Mouse (Mus musculus) layer of hippocampus, adult 11-12 months (tissue): Measurements from ENCODE around the gene Ulk4.

Experiments used
- DNase-seq: peaks from one replicate; pipeline ENCODE4 v3.0.0; 2022; ENCODE audit warnings: low spot score

Gene Ulk4

GRCm38 (mm10) chr9:121299976-121300570 is 23.1 kb upstream of the Ulk4 start:
- DNase-seq: no peak

- DNase-seq: no peak
These were observed 22.3 kb upstream of the Ulk4 start for GRCm38 (mm10) chr9:121299223-121299755.

DNA sequence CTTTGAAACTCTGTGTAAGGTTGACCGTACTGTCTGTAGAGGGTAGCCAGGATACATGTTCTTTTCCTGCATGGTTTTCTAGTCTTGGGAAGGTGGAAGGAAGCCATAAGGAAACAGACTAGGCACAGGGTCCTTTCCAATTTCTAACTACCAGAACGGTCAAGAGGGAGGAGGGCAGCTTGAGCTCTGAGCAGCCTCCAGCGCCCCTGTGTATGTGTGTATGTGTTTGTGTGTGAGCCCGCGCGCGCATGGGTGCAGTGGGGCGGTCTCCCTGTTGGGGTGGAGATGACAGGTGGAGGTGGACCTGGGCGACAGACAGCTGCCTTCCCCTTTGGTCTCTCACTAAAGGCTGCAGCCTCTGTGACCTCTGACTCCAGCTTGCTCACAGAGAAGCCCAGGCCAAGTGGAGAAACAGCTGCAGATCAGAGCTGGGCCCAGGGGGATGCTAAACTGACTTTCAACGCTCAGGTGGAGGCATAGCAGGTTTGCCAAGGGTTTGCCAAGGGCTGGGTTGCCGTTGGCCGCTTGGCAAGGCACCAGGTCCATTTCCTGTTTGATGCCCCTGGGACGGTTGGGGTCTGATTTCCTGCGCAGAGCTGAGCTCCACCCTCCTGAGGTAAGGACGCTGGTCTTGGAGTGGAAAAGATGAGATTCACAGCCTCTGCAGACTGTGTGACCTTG is 21.6 kb upstream of the Ulk4 start:
- DNase-seq: no peak

DNA sequence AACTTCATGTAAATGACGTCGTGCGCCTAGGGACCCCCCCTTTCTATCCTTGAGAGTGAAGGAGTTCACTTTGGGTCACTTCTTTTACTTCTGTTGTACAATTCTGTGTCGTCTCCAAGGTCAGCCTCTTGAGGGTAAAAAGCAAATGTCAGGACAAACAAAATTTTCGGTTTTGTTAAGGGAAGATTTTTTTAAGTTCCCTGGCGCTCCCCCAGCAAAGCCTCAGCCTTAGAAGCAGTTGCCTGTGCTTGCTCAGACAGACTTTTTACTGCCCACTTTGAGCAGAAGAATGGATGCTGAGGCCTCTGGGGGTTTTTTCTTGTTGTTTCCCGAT is 21.0 kb upstream of the Ulk4 start:
- no peak for DNase-seq

DNA sequence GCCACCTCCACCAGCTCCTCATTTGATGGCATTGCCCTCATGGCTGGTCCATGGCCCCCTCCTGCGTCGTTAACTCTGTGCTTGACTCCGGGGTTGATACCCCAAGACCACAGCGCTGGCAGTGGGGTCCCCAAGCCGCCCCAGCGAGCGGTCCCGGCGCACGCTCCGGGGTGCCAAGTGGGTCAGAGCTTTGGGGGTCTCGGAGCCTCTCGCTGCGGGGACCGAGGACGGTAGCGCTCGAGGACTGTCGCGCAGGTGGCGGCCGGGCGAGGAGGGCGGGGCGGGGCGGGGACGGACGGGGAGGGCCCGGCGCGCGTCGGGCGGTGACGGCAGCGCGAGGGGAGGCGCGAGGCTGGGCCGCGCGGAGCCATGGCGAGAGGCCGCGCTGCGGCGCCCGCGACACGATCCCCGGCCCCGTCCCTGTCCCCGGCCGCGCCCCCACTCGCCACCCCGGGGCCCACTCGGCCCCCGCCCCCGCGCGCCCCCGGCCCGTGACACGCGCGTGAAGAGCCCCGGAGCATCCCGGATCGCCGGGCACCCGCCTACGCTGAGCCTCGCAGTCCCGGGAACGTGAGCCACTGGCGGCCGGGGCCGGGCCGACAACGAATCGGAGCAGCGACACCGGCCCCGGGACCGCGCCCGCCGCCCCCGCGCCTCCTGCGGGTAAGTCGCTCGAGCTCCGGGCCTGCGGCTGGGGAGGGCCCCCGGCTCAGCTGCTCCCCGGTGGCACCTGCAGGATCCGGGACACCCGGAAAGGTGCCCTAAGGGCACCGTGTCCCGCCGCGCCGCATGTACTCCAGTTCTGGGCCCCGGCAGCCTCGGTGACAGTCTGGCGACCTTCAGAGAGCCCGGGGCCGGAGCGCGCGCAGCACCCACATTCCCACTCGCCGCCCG is 20.4 kb upstream of the Ulk4 start, which contains the start of gene Trak1:
Trak1 (plus strand) TSS at position 332 of the 894 bp plus-strand sequence.
- DNase-seq: peak; percentile 48

GRCm38 (mm10) chr9:121295221-121295620 is 18.2 kb upstream of the Ulk4 start:
- no peak for DNase-seq

DNA sequence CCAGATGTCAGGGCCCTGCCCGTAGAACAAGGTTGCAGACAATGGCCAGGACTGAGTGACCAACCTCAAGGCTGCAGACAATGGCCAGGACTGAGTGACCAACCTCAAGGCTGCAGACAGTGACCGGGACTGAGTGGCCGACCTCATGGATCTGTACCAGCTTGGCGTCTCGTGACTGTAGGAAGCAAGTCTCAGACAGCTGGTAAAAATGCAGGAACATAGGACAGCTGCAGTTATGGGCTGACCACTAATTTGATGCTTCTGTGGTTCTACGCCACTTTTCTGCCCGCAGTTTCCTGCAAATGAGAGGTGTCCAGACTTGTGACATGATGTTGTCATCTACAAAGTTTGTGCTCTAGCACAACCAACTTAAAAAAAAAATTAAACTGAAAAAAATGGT is 16.2 kb upstream of the Ulk4 start:
- DNase-seq: no peak

DNA sequence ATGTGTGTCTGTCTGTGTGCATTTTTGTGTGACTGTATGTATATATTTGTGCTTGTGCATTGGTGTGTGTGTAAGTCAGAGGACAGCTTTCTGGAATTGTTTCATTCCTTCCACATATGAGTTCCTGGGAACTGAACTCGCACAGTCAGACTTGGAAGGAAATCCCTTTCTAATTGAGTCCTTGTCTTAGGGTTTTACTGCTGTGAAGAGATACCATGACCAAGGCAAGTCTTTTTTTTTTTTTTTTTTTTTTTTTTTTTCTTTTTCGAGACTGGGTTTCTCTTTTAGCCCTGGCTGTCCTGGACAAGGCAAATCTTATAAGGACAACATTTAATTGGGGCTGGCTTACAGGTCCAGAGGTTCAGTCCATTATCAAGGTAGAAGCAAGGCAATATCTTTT is 14.3 kb upstream of the Ulk4 start:
- no peak for DNase-seq

DNA sequence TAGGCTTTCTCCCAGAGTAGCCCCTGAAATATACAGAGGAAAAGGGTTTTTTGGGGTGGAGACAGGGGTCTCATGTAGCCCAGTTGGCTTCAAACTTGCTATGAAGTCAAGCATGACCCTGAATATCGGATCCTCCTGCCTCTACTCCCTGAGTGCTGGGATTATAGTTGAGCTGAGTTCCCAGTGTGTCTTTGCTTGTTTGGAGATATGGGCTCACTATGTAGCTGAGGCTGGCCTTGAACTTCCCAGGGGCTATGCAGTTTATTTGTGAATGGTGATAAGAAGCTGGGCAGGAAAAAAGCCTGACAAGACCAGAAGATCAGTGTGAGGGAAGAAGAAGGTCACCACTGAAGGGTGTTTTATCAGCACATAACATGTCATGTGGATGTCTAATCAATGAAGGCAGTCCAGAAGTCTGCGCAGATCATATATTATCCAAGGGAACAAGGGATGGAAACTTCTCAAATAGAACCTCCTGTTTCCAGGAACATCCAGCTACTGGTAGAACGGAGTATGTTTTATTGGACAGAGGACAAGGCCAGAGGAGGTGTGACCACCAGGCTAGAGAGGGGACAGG is 9.4 kb upstream of the Ulk4 start:
- DNase-seq: no peak

- DNase-seq: no peak
These were observed 8.6 kb upstream of the Ulk4 start for GRCm38 (mm10) chr9:121285341-121286324.

GRCm38 (mm10) chr9:121284422-121284821 is 7.4 kb upstream of the Ulk4 start:
- no peak for DNase-seq

- no peak for DNase-seq
These were observed 6.7 kb upstream of the Ulk4 start for GRCm38 (mm10) chr9:121283620-121284185.

DNA sequence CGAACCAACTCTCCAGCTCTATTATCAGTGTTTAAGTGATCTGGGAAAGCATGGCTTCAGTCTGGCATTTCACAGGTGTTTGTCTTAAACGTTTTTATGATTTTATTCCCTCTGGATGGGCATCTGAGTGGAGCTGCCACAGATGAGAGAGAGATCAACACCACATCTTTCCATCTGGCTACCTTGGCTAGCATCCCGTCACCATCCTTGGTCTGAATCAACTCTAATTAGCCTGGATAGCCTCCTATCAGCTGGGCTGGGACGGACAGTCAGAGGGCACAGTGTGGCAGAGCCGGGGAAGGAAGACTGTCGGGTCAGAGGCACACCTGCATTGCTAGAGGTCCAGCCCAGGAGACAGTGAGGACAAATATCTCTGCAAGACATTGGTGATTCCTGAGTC is 4.9 kb upstream of the Ulk4 start:
- DNase-seq: no peak

- no peak for DNase-seq
These were observed 2.2 kb upstream of the Ulk4 start for GRCm38 (mm10) chr9:121279216-121279615.

DNA sequence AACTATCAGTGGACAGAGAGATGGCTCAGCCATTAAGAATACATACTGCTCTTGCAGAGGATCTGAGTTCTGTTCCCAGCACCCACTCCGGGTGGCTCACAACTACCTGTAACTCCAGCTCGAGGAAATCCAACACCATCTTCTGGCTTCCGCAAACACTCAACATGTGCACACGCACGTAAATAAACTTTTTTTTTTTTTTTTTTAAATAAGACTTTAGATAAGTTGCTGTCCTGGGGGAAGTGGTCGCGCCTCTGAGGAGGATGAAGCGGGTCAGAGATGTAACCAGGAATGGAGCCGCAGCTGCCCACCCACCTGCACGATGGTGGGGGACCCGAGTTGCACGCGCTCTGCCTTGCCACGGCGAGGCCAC is 266 bp downstream of the Ulk4 start:
- no peak for DNase-seq

DNA sequence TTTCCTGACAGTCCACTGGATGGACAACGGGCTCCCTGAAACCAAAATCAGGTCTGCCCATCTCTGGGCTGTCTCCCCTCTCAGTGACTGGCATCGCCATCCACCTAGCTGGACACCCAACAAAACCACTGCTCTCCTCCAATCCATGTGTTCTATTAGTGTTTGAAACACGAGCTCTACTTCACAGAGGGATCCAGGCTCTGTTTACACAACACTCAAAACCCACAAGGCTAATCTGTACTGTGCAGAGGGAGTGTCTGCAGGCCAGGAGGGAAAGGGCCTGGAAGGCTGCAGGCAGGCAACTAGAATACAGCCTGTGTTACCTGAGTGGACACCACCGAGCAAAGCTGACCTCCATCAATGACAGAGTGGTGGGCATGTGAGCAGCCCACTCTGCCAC is 5.4 kb downstream of the Ulk4 start:
- no peak for DNase-seq

- DNase-seq: no peak
These were observed 5.8 kb downstream of the Ulk4 start for GRCm38 (mm10) chr9:121271149-121271548.

DNA sequence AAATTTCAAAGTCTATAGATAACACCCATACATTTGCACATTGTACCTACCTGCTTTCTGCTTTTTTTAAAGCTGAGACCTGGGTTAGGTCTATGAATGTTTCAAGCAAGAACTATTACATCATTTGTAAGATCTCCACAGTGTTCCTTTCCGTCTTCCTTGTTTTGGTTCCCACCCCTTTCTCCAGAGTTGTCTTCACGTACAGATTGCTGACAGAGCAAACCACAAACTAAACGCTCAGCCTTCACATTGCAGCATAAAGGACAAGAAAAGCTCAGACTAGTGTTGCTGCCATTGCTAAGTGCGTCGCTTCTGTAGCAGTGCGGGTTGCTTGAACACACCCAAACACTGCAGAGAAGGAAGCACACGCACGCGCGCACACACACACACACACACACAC is 11.7 kb downstream of the Ulk4 start:
- DNase-seq: no peak

DNA sequence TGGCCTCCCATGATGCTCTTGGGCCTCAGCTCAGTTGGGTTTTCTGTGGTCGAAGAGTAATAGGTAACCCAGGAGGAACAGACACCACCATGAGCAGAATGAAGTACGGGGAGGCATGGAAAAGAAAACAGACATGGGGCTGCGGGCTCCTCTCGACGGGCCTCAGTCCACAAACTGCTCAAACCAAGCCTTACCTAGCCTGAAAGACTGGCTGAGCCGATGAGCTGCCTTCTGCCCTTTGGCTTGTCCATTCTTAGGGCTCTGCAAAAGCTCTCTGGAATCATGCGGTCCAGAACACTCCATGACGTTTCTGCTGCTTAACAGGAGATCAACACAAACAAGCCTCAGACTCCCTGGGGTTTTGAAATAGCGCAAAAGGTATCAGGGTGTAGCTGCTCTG is 19.9 kb downstream of the Ulk4 start:
- no peak for DNase-seq

GRCm38 (mm10) chr9:121254761-121255160 is 22.2 kb downstream of the Ulk4 start:
- peak; percentile 1 for DNase-seq

DNA sequence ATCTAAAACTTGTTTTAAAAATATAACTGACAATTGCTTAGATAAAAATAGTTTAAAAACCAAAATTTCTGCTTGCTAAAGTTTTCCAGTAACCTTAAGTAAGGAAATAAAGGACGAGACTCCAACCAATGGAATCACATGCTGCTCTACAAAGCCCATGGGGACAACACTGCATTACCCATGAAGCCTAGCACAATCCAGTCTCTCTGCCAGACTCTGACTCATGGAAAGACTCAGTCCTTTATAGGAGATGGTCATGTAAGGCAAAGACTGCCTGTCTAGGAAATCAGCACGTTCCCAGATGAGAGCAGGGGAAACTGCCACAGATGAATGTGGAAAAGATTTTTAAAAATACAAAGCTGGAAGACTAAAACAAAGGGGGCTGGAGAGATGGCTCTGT is 23.0 kb downstream of the Ulk4 start:
- DNase-seq: peak; percentile 3
